9 mouse cellular contexts compared by ENCODE assay signal in genomic region chr3:148922618-148923095, GRCm38 (mm10).
DNase-seq lines count a peak whose midpoint lies in the region; ATAC-seq and TF ChIP-seq lines count a peak whose summit lies in the region.
"Had no signal": no experiment of that assay in that cellular context is flagged by ENCODE, and none has a peak within 500 bp of the region (broad histone marks: within the 10 kb centered on the region; RNA-seq: fewer than 3 reads in every experiment).

No protein-coding gene starts in this region.

- H3K9me3 ChIP-seq in E14TG2a.4 (ENCODE audit: low read length): no peaks in the 10 kb centered on the region
- no peaks in the 10 kb centered on the region for H3K9me3 ChIP-seq in neural tube, embryonic 14.5 days (ENCODE audit: control insufficient read depth, low read length)
- H3K9me3 ChIP-seq: stomach, embryonic 15.5 days had no signal

- no peaks in the 10 kb centered on the region for H3K27me3 ChIP-seq in E14TG2a.4 (ENCODE audit: insufficient read depth, low read length)
- no peaks in the 10 kb centered on the region for H3K27me3 ChIP-seq in neural tube, embryonic 14.5 days (ENCODE audit: control insufficient read depth, insufficient read depth, low read length)
- H3K27me3 ChIP-seq: stomach, embryonic 15.5 days had no signal

- no peak for TF ChIP-seq CTCF in E14TG2a.4 (conservative IDR thresholded peaks at IDR 0.05; ENCODE audit: low read length)
- no peak for TF ChIP-seq CTCF in brain, embryonic 14.5 days (IDR thresholded peaks at IDR 0.05; ENCODE audit: borderline replicate concordance, extremely low read depth, insufficient read depth, insufficient read length)

- 59% methylated on average over 14 of the region's 14 CpGs for WGBS in neural tube, embryonic 14.5 days

- peak; percentile 49; the same call in 1 of the 2 replicates for ATAC-seq in neural tube, embryonic 14.5 days (ENCODE audit: low read depth)

- no peak overlapping the region for H3K27ac ChIP-seq in neural tube, embryonic 14.5 days (ENCODE audit: low read depth, low read length)
- H3K27ac ChIP-seq: stomach, embryonic 15.5 days had no signal

- peaks cover 8% of the 10 kb centered on the region; the same call in 1 of the 2 replicates for H3K4me1 ChIP-seq in E14TG2a.4 (replicated peaks; ENCODE audit: low read depth, low read length)
- 0 out of 2 replicates have a peak, but pooled peaks cover 5% of the 10 kb centered on the region for H3K4me1 ChIP-seq in neural tube, embryonic 14.5 days (ENCODE audit: control insufficient read depth, insufficient read depth, low read length)

- TF ChIP-seq POLR2A in brain, embryonic 14.5 days (IDR thresholded peaks at IDR 0.05; ENCODE audit: borderline replicate concordance, extremely low read depth, insufficient read depth, insufficient read length, poor library complexity, severe bottlenecking): no peak

- peak; percentile 85 for DNase-seq in brain, embryonic 14.5 days (ENCODE audit: low read depth)
- peak; percentile 66 to 80 for DNase-seq in frontal cortex, adult 2 months (ENCODE audit: extremely low spot score in 1 of 2, low spot score in 1 of 2)
- DNase-seq in layer of hippocampus, postnatal 36 days: peak; percentile 37 to 44
- DNase-seq in spleen, adult 12 weeks (ENCODE audit: low spot score): no peak
- DNase-seq in adrenal gland, adult 2 months: no peak
- no peak for DNase-seq in spleen, postnatal 10 days (ENCODE audit: low spot score in 2 of 2)

- peak overlapping the region; percentile 57 for H3K4me3 ChIP-seq in E14TG2a.4 (replicated peaks; ENCODE audit: low read length)
- H3K4me3 ChIP-seq in neural tube, embryonic 14.5 days (ENCODE audit: low read depth, low read length): no peak overlapping the region
- H3K4me3 ChIP-seq: stomach, embryonic 15.5 days had no signal

- H3K9ac ChIP-seq in neural tube, embryonic 14.5 days (replicated peaks; ENCODE audit: low read depth, low read length): no peak overlapping the region
- H3K9ac ChIP-seq: stomach, embryonic 15.5 days had no signal

- H3K4me2 ChIP-seq in neural tube, embryonic 14.5 days (ENCODE audit: low read depth, low read length): no peak overlapping the region
- H3K4me2 ChIP-seq: stomach, embryonic 15.5 days had no signal

- no peaks in the 10 kb centered on the region for H3K36me3 ChIP-seq in E14TG2a.4 (ENCODE audit: insufficient read depth, low read length)
- no peaks in the 10 kb centered on the region for H3K36me3 ChIP-seq in neural tube, embryonic 14.5 days (ENCODE audit: control insufficient read depth, insufficient read depth, low read length)
- H3K36me3 ChIP-seq: stomach, embryonic 15.5 days had no signal

Comparison
In these comparisons a context has a peak if more than half of its experiments do, and no peak if none do; other contexts are left out.
1. DNase-seq: peak in brain, embryonic 14.5 days (single experiment), frontal cortex, adult 2 months (2 of 2) and layer of hippocampus, postnatal 36 days (2 of 2); none in spleen, adult 12 weeks (single experiment), adrenal gland, adult 2 months (single experiment) and spleen, postnatal 10 days (0 of 2).